Mouse (Mus musculus): Measurements from ENCODE around the gene Oaf. TPM values are rescaled to one million over a fixed set of nuclear protein-coding genes. Genes with fewer than 3 reads are reported as not detected.

Gene Oaf
- not detected for polyA plus RNA-seq (2017; shearing (Covaris generic))

GRCm38 (mm10) chr9:43239712-43240593, at the start of gene Oaf:
TSS of gene Oaf (minus strand) at chr9:43239911.

DNA sequence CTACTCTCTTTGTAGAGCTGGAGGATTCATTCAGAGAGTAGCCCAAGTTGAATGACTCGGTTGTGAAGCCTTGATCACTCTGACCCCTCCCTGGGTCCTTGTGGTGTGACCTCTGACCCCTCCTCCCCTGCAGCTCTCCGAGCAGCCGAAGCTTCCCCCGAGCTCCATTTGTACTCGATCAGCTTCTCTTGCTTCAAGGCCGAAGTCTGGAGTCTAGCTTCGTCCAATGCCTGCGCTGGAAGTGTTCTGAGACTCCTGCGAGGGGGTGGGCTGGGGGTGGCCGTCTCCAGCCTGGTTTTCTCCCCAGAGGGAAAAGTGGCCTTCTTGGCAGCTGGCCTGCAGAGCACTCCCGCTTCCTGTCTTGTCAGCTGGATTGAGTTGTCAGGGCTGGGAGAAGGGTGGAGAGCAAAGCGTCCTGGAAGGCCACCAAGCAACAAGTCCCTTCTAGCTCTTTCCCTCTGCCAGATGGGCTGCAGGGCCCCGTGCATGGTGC, 29.5 kb downstream of the Oaf start, which contains the start of gene Pou2f3:
TSS of gene Pou2f3 (minus strand) at position 180 of the 493 bp plus-strand sequence.

Other genes starting within 250 kb of the Oaf start
- 4.2 TPM for gene Arhgef12, start 132.7 kb downstream of the Oaf start, polyA plus RNA-seq (2017; shearing (Covaris generic))
- gene Tmem136, start 123.3 kb downstream of the Oaf start, polyA plus RNA-seq (2017; shearing (Covaris generic)) = 5.3 TPM
- not detected for gene Pou2f3, start 29.5 kb downstream of the Oaf start, polyA plus RNA-seq (2017; shearing (Covaris generic))
- not detected for gene Trim29, start 70.9 kb upstream of the Oaf start, polyA plus RNA-seq (2017; shearing (Covaris generic))

All from activated CD4-positive, CD25-positive, alpha-beta regulatory T cell, adult 9 weeks (primary cell).